25 mouse cellular contexts compared by ENCODE assay signal in genomic region chr4:153848274-153848673, GRCm38 (mm10).
DNase-seq lines count a peak whose midpoint lies in the region; ATAC-seq and TF ChIP-seq lines count a peak whose summit lies in the region.
"Had no signal": no experiment of that assay in that cellular context is flagged by ENCODE, and none has a peak within 500 bp of the region (broad histone marks: within the 10 kb centered on the region; RNA-seq: fewer than 3 reads in every experiment).

No protein-coding gene starts in this region.

- DNase-seq in embryonic facial prominence, embryonic 11.5 days (ENCODE audit: low spot score): peak; percentile 7
- DNase-seq in embryonic facial prominence, embryonic 10.5 days (ENCODE audit: low spot score): no peak
- DNase-seq in kidney, postnatal 0 days (ENCODE audit: low spot score): no peak
- DNase-seq in kidney, adult 11 months: no peak
- DNase-seq in neural tube, embryonic 10.5 days (ENCODE audit: extremely low spot score, low spot score): no peak
- no peak for DNase-seq in frontal cortex, postnatal 36 days (ENCODE audit: low spot score in 2 of 2)
- DNase-seq: adrenal gland, adult 8-10 months; cerebellum, adult 2 months; cerebellum, postnatal 25 days; gastrocnemius, postnatal 14 days; heart, adult 11 months; kidney, adult 2 months; kidney, postnatal 25 days; lung, adult 18-20 months; spleen, adult 18-20 months had no signal

- no peak for ATAC-seq in embryonic facial prominence, embryonic 11.5 days (replicated peaks; ENCODE audit: insufficient number of reproducible peaks, low FRiP score, low TSS enrichment, low read depth)
- no peak for ATAC-seq in kidney, postnatal 0 days (replicated peaks; ENCODE audit: low FRiP score, low read depth)
- no peak for ATAC-seq in neural tube, embryonic 15.5 days (ENCODE audit: low FRiP score)
- no peak for ATAC-seq in hindbrain, embryonic 12.5 days (ENCODE audit: low FRiP score)
- ATAC-seq: activated CD4-positive, CD25-positive, alpha-beta regulatory T cell, adult 4 months; liver, embryonic 12.5 days; Patski had no signal

- no peaks in the 10 kb centered on the region for H3K27me3 ChIP-seq in embryonic facial prominence, embryonic 11.5 days (ENCODE audit: control insufficient read depth, insufficient read depth, low read length)
- H3K27me3 ChIP-seq in embryonic facial prominence, embryonic 10.5 days (replicated peaks; ENCODE audit: low read depth, poor library complexity, severe bottlenecking): no peaks in the 10 kb centered on the region
- peaks cover 3% of the 10 kb centered on the region; the same call in 1 of the 2 replicates for H3K27me3 ChIP-seq in kidney, postnatal 0 days (ENCODE audit: insufficient read depth, low read length)
- H3K27me3 ChIP-seq in neural tube, embryonic 15.5 days (replicated peaks): no peaks in the 10 kb centered on the region
- no peaks in the 10 kb centered on the region; the same call in 1 of the 2 replicates for H3K27me3 ChIP-seq in hindbrain, embryonic 12.5 days
- H3K27me3 ChIP-seq: embryonic facial prominence, embryonic 12.5 days; liver, embryonic 12.5 days; Patski had no signal

- no peak overlapping the region for H3K4me2 ChIP-seq in embryonic facial prominence, embryonic 11.5 days (ENCODE audit: low read depth, low read length)
- no peak overlapping the region for H3K4me2 ChIP-seq in kidney, postnatal 0 days (ENCODE audit: low read length)
- H3K4me2 ChIP-seq in neural tube, embryonic 15.5 days: no peak overlapping the region
- no peak overlapping the region for H3K4me2 ChIP-seq in hindbrain, embryonic 12.5 days (replicated peaks)
- H3K4me2 ChIP-seq: embryonic facial prominence, embryonic 12.5 days; forebrain, embryonic 12.5 days; heart, embryonic 11.5 days; limb, embryonic 13.5 days; liver, embryonic 12.5 days had no signal

- H3K9ac ChIP-seq in embryonic facial prominence, embryonic 11.5 days (replicated peaks; ENCODE audit: low read length): no peak overlapping the region
- H3K9ac ChIP-seq in kidney, postnatal 0 days (ENCODE audit: low read depth, low read length): no peak overlapping the region
- no peak overlapping the region for H3K9ac ChIP-seq in neural tube, embryonic 15.5 days (replicated peaks)
- no peak overlapping the region for H3K9ac ChIP-seq in hindbrain, embryonic 12.5 days
- H3K9ac ChIP-seq: forebrain, embryonic 12.5 days; limb, embryonic 13.5 days; liver, embryonic 12.5 days had no signal

- 57% methylated on average over 3 of the region's 3 CpGs for WGBS in embryonic facial prominence, embryonic 11.5 days
- WGBS in embryonic facial prominence, embryonic 10.5 days: 71% methylated on average over 3 of the region's 3 CpGs
- WGBS in kidney, postnatal 0 days: 68% methylated on average over 3 of the region's 3 CpGs
- 78% methylated on average over 3 of the region's 3 CpGs for WGBS in neural tube, embryonic 15.5 days
- 74% methylated on average over 3 of the region's 3 CpGs for WGBS in hindbrain, embryonic 12.5 days

- H3K4me3 ChIP-seq in embryonic facial prominence, embryonic 11.5 days (ENCODE audit: low read depth, low read length): no peak overlapping the region
- no peak overlapping the region for H3K4me3 ChIP-seq in embryonic facial prominence, embryonic 10.5 days
- H3K4me3 ChIP-seq in kidney, postnatal 0 days (replicated peaks; ENCODE audit: low read depth, low read length): no peak overlapping the region
- no peak overlapping the region for H3K4me3 ChIP-seq in neural tube, embryonic 15.5 days (replicated peaks)
- no peak overlapping the region for H3K4me3 ChIP-seq in hindbrain, embryonic 12.5 days
- H3K4me3 ChIP-seq: embryonic facial prominence, embryonic 12.5 days; forebrain, embryonic 12.5 days; limb, embryonic 13.5 days; liver, embryonic 12.5 days had no signal

- TF ChIP-seq CTCF in kidney, postnatal 0 days (IDR thresholded peaks at IDR 0.05; ENCODE audit: low read depth): peak; percentile 33; the same call in 1 of the 2 replicates

- H3K27ac ChIP-seq in embryonic facial prominence, embryonic 11.5 days (replicated peaks; ENCODE audit: low read depth, low read length): no peak overlapping the region
- no peak overlapping the region for H3K27ac ChIP-seq in embryonic facial prominence, embryonic 10.5 days (replicated peaks)
- H3K27ac ChIP-seq in kidney, postnatal 0 days: no peak overlapping the region
- H3K27ac ChIP-seq in neural tube, embryonic 15.5 days (replicated peaks): 0 out of 2 replicates have a peak overlapping the region, but pooled peaks have one; percentile 28
- no peak overlapping the region for H3K27ac ChIP-seq in hindbrain, embryonic 12.5 days
- H3K27ac ChIP-seq: embryonic facial prominence, embryonic 12.5 days; forebrain, embryonic 12.5 days; limb, embryonic 13.5 days; liver, embryonic 12.5 days had no signal

- no peaks in the 10 kb centered on the region for H3K36me3 ChIP-seq in embryonic facial prominence, embryonic 11.5 days (replicated peaks; ENCODE audit: control insufficient read depth, insufficient read depth, low read depth, low read length)
- no peaks in the 10 kb centered on the region for H3K36me3 ChIP-seq in embryonic facial prominence, embryonic 10.5 days (replicated peaks)
- H3K36me3 ChIP-seq in kidney, postnatal 0 days (ENCODE audit: insufficient read depth, low read length): no peaks in the 10 kb centered on the region
- no peaks in the 10 kb centered on the region for H3K36me3 ChIP-seq in neural tube, embryonic 15.5 days
- no peaks in the 10 kb centered on the region for H3K36me3 ChIP-seq in hindbrain, embryonic 12.5 days
- H3K36me3 ChIP-seq: embryonic facial prominence, embryonic 12.5 days; forebrain, embryonic 12.5 days; G1E; limb, embryonic 13.5 days; liver, embryonic 12.5 days had no signal

- no peaks in the 10 kb centered on the region for H3K9me3 ChIP-seq in embryonic facial prominence, embryonic 11.5 days (replicated peaks; ENCODE audit: control insufficient read depth, low read length)
- H3K9me3 ChIP-seq in embryonic facial prominence, embryonic 10.5 days: no peaks in the 10 kb centered on the region
- H3K9me3 ChIP-seq in kidney, postnatal 0 days (replicated peaks; ENCODE audit: low read length): no peaks in the 10 kb centered on the region
- H3K9me3 ChIP-seq in neural tube, embryonic 15.5 days (replicated peaks): no peaks in the 10 kb centered on the region
- no peaks in the 10 kb centered on the region for H3K9me3 ChIP-seq in hindbrain, embryonic 12.5 days (replicated peaks)
- H3K9me3 ChIP-seq: embryonic facial prominence, embryonic 12.5 days; forebrain, embryonic 12.5 days; limb, embryonic 13.5 days; liver, embryonic 12.5 days had no signal

- H3K4me1 ChIP-seq in embryonic facial prominence, embryonic 11.5 days (ENCODE audit: control insufficient read depth, insufficient read depth, low read length): no peaks in the 10 kb centered on the region
- 0 out of 2 replicates have a peak, but pooled peaks cover 5% of the 10 kb centered on the region for H3K4me1 ChIP-seq in embryonic facial prominence, embryonic 10.5 days
- no peaks in the 10 kb centered on the region for H3K4me1 ChIP-seq in kidney, postnatal 0 days (replicated peaks; ENCODE audit: insufficient read depth, low read length)
- H3K4me1 ChIP-seq in neural tube, embryonic 15.5 days: peaks cover 39% of the 10 kb centered on the region
- peaks cover 4% of the 10 kb centered on the region for H3K4me1 ChIP-seq in hindbrain, embryonic 12.5 days
- H3K4me1 ChIP-seq: embryonic facial prominence, embryonic 12.5 days; limb, embryonic 13.5 days; liver, embryonic 12.5 days had no signal
